Mouse (Mus musculus): Measurements from ENCODE around the gene Socs3.

The Socs3 gene

DNA sequence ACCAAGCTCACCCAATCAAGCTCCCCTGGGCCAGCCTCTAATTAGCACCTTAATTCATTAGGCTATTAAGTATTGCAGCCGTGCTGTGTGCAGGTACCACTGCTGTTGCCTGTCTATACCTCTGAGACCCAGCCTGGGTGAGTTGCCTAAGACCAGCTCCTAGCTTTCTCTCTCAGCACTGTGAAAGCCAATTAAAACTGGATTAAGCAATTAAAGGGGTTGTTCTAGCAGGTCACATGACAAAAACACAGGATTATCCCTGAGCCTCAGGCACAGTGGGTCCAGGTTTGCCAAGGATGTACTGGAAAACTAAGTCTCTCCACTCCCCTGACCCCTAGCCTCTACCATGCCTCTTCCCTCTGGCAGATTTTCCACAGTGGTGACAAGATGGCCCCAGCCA is 44.3 kb downstream of the Socs3 start:
- DNase-seq (ENCODE audit: inconsistent ontology term), result no peak

DNA sequence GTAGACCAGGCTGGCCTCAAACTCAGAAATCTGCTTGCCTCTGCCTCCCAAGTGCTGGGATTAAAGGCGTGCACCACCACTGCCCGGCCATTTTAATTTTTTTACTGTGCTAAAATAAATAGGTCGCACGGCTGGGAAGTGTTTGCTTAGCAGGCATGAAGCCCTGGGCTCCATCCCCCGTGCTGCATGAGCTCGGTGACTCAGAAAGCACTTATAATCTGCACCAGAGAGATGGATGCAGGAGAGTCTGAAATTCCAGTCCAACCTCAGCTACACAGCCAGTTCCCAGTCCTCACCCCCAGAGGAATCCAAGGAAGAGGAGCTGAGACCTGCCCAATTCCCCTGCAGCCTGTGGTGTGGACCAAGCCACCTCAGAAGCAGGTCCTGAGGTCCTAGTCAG is 45.4 kb downstream of the Socs3 start:
- no peak for DNase-seq (ENCODE audit: inconsistent ontology term)

- DNase-seq (ENCODE audit: inconsistent ontology term), result peak; percentile 79
These were observed 46.6 kb downstream of the Socs3 start for GRCm38 (mm10) chr11:117923279-117923678.

GRCm38 (mm10) chr11:117919211-117919610 is 50.6 kb downstream of the Socs3 start:
- DNase-seq (ENCODE audit: inconsistent ontology term), result no peak

GRCm38 (mm10) chr11:117918541-117918940 is 51.3 kb downstream of the Socs3 start:
- DNase-seq (ENCODE audit: inconsistent ontology term), result no peak
